Mouse (Mus musculus) cerebellum, adult 9-11 months (tissue): Measurements from ENCODE around the gene Trpv4.

Source experiments
- DNase-seq: peaks from one replicate; pipeline ENCODE4 v3.0.0; 2022

Trpv4 gene

DNA sequence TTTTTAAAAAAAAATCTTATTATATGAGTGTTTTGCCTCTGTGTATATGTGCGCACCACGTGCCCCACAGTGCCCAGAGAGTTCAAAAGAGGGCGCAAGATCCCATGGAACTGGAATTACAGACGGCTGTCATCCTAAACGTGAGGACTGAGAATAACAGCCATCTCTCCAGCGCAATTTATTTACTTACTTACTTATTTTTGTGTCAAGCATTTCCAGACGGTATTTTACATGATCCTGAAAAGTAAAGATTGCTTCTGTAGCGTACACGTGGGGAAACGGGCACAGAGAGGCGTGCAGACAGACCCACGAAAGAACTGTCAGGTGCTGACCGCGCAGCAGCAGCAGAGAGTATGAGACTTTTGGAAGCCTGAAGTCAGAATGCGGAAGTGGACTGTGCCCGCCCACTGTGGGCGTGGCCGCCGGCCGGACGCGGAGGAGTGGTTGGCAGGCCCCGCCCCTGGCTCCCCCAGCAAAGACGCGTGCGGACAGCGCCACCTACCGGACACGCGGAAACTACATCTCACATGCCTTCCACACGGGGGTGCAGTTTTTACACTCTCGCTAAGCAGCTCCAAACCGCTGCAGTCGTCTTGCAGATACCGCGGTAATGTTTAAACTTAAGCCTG, 9.1 kb upstream of the Trpv4 start:
- peak; percentile 96 for DNase-seq

- no peak for DNase-seq
Measured at GRCm38 (mm10) chr5:114666659-114667058, 8.4 kb upstream of the Trpv4 start.

- no peak for DNase-seq
Measured at GRCm38 (mm10) chr5:114664750-114665149, 6.5 kb upstream of the Trpv4 start.

DNA sequence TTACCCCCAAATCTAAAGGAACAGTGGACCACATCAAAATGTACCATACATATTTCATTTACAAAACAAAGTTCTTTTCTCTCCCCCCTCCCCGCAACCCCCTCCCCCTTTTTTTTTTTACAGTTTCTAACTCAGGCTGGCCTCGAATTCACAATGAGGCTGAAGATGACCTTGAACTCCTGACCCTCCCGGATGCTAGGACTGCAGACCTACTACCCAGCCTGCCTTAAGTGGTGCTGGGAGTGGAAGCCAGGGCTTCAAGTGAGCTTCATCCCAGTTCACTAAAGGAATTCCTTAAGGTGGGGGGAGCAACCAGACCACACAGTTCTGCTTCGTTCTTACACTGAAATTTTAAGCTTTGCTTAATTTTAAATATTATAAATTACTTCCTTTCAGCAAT, 5.9 kb upstream of the Trpv4 start:
- DNase-seq, result no peak

DNA sequence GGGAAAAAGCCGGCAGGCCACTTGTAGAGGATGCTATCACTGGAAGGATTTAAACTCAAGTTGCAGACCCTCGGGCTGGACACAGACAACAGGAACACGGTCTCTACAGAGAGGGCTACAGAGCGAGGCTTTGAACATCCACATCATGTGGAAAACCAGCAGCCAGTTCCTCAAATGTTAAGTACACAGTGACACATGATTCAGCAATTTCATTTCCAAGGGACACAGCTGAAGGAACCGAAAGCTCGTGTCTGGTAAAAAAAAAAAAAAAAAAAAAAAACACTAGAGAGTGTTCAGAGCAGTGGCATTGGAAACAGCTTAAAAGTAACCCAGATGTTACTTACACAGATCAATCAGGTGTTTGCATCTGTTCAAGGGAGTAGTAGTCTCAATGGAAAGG, 2.8 kb upstream of the Trpv4 start:
- no peak for DNase-seq

GRCm38 (mm10) chr5:114657426-114657825, 795 bp downstream of the Trpv4 start:
- no peak for DNase-seq

DNA sequence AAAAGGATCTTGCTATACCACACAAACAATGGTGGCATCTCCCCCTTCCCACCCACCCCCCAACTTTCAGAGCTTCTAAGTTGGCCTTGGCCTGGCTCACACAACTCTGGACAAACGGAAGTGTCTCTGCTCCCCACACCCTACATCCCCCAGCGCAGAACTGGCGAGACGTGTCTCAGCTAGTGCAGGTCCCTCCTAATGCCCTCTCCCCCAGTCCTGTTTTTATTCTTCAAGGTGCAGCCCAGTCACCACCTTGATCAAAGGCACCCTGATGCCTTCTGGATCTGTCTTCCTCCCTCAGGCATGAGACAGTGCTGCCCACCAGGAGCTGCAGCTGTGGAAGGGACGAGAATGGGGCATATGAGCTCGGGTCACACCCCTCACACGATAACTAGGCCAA, 1.9 kb downstream of the Trpv4 start:
- no peak for DNase-seq

DNA sequence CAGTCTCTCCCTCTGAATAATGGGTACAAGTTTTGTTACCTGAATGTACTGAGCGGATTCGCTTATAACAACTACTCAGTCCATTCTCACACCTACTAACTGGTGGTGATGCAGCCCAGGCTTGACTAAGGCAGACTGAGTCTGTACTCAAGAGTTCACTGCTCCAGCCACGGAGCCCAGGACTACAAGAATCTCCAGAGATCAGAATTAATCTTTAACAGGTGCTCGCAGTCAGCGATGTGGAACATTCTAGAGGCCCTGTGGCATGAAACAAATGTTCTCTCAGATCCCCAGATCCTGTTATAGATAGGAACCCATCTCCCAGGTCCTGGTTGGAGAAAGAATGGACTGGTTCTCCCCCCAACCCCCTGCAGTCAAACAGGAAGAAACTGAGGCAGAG, 2.5 kb downstream of the Trpv4 start:
- DNase-seq, result no peak

DNA sequence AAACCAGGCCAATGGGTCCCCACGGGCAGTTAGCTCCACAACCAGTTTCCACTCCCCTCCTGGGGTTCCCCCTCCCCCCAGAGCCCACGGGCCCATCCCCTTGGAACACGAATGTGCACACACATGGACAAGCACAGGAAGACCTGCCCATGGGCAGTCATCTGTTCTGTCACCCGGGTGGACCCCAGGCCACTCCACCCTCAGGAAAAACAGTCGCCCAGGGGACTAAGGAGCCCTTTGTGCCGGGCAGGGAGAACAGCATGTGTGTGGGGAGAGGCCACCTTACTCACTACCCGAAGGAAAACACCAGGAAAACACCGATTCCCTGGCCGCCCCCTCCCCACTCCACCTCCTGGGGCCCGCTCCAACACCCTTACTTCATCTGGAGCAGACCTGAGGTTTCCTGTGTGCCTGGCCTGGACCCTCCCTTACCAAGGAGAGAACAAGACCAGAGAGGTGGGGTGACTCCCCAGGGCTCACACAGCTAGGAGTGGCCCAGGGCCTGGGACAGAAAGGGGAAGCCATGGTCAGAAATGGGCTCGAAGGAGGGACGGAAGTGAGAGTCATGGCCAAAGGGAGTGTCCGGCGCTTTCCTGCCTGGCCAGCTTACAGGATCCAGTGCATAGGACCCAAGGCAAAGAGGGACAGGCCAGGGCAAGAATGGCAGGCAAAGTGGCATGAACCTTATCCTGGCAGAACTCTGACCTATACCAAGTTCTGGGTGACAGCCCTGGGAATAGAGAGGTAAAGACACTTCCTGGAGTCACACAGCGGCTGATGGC, 4.4 kb downstream of the Trpv4 start:
- no peak for DNase-seq

- DNase-seq, result no peak
Measured at GRCm38 (mm10) chr5:114651449-114651848, 6.8 kb downstream of the Trpv4 start.

DNA sequence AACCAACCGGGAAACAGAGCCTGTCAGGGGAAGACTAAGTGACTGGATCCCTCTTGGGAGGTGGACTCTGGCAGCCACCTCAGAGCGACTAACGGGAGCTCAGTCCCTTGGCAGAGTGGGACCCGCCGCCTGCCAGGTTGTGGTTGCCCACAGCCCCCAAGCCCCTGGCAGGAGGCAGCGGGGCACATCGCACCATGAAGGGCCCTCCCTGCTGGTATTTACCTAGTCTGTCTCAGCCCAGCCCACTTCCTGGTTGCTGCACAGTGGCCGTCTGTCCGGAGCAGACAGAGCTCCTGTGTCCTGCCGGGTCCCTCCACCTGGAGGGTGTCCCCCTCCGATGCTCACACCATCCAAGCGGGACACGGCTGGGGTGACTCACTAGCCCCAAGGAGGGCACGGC, 7.2 kb downstream of the Trpv4 start:
- DNase-seq, result no peak

DNA sequence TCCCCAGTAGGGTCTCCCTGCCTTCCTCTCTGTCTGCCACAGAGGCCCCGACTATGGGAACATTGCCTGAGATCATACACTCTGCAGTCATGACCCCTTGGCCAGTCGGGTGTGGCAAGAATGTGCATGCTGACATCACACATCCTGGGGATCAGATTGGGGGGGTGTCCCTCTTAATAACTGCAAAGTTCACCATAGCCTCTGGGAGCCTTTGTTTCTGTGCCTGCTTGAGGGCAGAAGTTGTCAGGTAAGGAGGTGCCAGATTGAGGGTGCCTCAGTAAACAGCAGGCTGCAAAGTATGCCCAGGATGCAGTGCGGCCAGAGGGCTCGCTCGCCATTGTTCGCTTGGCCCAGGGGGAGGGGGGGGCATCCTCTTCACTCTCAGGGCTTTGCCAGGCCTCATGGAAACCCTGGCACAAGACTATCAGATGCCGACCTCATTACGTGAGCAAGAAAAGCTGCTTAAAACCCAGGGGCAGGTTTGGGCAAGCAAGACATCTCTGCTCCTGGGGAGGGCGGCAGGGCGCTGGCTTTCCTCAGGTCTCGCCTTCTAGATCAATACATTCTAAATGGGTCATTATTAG, 9.4 kb downstream of the Trpv4 start:
- DNase-seq, result no peak

GRCm38 (mm10) chr5:114647211-114647974, 10.8 kb downstream of the Trpv4 start:
- DNase-seq, result peak; percentile 41

GRCm38 (mm10) chr5:114645916-114646315, 12.3 kb downstream of the Trpv4 start:
- no peak for DNase-seq

DNA sequence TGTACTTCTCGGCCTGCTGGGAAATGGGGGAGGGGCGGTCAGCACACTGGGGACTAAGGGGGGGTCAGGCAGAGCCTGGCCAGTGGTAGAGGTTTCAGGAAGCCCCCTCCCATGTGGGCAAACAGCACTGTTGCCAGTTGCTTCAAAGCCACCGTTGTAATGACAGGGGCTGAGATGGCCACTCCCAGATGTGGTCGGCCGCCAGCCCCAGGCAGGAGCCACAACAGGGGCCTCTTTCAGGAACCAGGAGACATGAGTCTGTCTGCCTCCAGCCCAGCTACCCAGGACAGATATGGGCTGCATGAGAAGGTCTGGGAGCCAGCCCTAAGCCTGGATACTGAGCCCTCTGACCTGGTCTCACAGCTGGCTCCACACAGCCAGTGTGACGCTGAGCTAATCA, 13.3 kb downstream of the Trpv4 start:
- DNase-seq, result no peak

DNA sequence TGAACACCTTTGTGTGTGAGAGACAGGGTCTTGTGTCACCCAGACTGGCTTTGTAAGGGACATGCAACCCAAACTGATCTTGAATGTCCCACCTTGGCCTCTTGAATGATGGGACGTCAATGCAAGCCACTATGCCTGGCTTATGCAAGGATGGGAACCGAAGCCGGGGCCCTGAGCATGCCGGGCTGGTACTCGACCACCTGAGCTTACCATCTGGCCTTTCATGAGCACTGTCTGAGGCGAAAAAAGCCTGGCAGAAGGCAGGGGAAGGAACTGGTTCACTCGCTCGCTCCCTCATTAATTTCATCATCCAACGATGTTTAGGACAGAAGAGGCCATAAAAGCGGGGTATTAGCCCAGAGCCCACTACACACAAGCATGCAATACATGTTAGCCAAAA, 17.4 kb downstream of the Trpv4 start:
- no peak for DNase-seq

GRCm38 (mm10) chr5:114639645-114639957, 18.6 kb downstream of the Trpv4 start:
- DNase-seq, result no peak

GRCm38 (mm10) chr5:114638769-114639644, 19.2 kb downstream of the Trpv4 start:
- DNase-seq, result peak; percentile 75

DNA sequence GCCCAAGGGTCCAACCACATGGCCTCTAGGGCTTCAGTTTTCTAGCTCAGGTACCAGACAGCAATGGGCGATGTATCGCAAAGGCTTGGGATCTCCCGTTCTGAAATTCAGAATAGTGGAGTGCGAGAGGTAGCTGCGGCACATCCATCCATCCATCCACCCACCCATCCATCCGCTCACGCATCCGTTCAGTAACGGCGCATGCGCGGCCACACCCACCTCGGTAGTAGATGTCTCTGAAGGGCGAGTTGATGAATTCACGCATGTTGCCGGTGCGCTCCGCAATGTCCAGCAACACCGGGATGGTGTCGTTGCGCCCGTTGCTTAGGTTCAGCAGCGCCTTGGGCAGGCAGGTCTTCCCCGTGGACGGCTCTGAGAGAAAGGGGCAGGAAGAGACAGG, 22.1 kb downstream of the Trpv4 start:
- no peak for DNase-seq

GRCm38 (mm10) chr5:114631336-114631735, 26.9 kb downstream of the Trpv4 start:
- DNase-seq, result no peak

GRCm38 (mm10) chr5:114625590-114625989, 32.6 kb downstream of the Trpv4 start:
- DNase-seq, result no peak

GRCm38 (mm10) chr5:114620305-114620704, 37.9 kb downstream of the Trpv4 start:
- DNase-seq, result no peak

DNA sequence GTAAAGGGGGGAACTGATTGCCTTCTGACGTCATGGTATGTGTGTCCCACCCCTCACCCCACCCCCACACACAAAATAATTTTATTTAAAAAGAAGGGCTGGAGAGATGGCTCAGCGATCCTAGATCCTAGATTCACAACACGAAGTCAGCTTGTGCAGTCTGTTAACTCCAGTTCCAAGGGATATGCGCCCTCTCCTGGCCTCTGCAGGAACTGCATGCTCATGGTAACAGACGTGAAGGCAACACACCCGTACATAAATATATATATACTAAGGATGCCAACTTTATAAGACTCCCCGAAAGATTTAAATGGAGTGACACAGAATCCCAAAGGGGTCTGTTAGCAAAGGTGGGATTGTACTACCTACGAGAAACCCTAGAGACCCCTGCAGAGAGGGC, 39.4 kb downstream of the Trpv4 start:
- no peak for DNase-seq
